Mouse (Mus musculus): ENCODE data around the gene Cfap97d1. TPM values are rescaled to one million over a fixed set of nuclear protein-coding genes. Genes with fewer than 3 reads are reported as not detected.
"Not testable (repeated sequence)": the region's sequence is repeated elsewhere in the genome, so short reads cannot be mapped to it uniquely, and the experiment has no call there.

Gene Cfap97d1
- polyA plus RNA-seq, 1 experiment from 2014 or later: 0.20 TPM

DNA sequence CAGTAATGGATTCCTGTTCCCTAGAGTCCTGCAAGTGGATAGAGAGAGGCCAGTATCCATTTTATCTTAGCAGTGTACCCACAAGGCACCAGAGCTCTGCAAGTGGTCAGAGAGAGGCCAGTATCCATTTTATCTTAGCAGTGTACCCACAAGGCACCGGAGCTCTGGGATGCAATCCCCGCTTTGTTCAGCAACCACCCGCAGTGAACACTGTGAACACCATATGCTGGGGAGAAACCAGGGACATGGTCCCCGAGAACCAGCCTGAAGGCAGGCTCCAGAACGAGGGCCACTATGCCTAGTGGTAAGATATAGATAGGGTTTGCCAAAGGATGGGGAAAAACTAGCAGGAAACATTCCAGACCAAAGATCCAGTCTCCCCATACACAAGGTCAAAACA is 4.9 kb upstream of the Cfap97d1 start:
- TF ChIP-seq EP300 (IDR thresholded peaks at IDR 0.05) (no peak), CTCF (IDR thresholded peaks at IDR 0.05) (no peak)
- 91% methylated on average over 5 of the region's 5 CpGs for WGBS
- Histone ChIP-seq H3K36me3 (ENCODE audit: insufficient read depth, low read length) (peaks cover 14% of the 10 kb centered on the region), H3K4me1 (ENCODE audit: insufficient read depth, low read depth, low read length) (no peaks in the 10 kb centered on the region), H3K27me3 (replicated peaks; ENCODE audit: insufficient read depth, low read length) (no peaks in the 10 kb centered on the region), H3K4me3 (ENCODE audit: low read depth, low read length) (no peak overlapping the region), H3K9ac (replicated peaks; ENCODE audit: low read depth) (no peak overlapping the region), H3K9me3 (ENCODE audit: low read length) (no peaks in the 10 kb centered on the region), H3K27ac (ENCODE audit: low read length) (no peak overlapping the region), H3K4me2 (replicated peaks; ENCODE audit: low read depth, low read length) (no peak overlapping the region)
- ATAC-seq (no peak), DNase-seq (ENCODE audit: low spot score) (no peak)

DNA sequence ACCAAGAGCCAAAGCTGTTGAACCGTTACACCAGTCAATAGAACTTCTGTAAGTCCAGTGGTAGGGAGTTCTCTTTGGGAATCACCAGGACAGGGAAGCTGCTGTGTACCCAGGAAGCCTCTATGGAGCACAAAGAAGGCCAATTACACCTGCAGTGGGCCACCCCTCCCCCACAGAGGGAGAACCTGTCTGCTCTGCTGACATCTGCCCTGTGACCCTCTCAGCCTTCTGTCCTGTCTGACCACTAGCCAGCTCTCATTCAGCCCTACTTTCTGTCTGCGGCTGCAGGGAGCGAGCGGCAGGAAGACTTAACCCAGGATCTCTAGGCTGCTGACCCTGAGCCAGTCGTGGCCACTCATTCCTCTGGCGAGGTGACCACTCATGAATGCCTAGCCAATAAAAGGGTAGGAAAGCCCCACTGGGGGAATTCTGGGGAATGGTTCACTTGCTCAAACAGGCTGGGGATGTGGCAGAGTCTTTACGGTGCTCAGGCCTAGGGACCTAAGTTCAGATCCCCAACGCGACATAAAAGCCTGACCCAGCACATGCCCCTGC is 3.4 kb upstream of the Cfap97d1 start:
- no peaks in the 10 kb centered on the region for H3K9me3 ChIP-seq (ENCODE audit: low read length)
- H3K4me3 ChIP-seq (ENCODE audit: low read depth, low read length): no peak overlapping the region
- no peak overlapping the region for H3K9ac ChIP-seq (replicated peaks; ENCODE audit: low read depth)
- H3K27me3 ChIP-seq (replicated peaks; ENCODE audit: insufficient read depth, low read length): no peaks in the 10 kb centered on the region
- H3K36me3 ChIP-seq (ENCODE audit: insufficient read depth, low read length): peaks cover 10% of the 10 kb centered on the region
- DNase-seq (ENCODE audit: low spot score) (no peak), ATAC-seq (no peak)
- TF ChIP-seq CTCF (IDR thresholded peaks at IDR 0.05) (no peak), EP300 (IDR thresholded peaks at IDR 0.05) (no peak)
- no peak overlapping the region for H3K27ac ChIP-seq (ENCODE audit: low read length)
- no peaks in the 10 kb centered on the region for H3K4me1 ChIP-seq (ENCODE audit: insufficient read depth, low read depth, low read length)
- no peak overlapping the region for H3K4me2 ChIP-seq (replicated peaks; ENCODE audit: low read depth, low read length)
- 76% methylated on average over 9 of the region's 9 CpGs for WGBS

GRCm38 (mm10) chr11:101981850-101982249 is 2.2 kb upstream of the Cfap97d1 start:
- no peaks in the 10 kb centered on the region for H3K9me3 ChIP-seq (ENCODE audit: low read length)
- no peak overlapping the region for H3K9ac ChIP-seq (replicated peaks; ENCODE audit: low read depth)
- ATAC-seq (peak; percentile 11; the same call in 1 of the 2 replicates), DNase-seq (ENCODE audit: low spot score) (peak; percentile 74)
- H3K4me3 ChIP-seq (ENCODE audit: low read depth, low read length): no peak overlapping the region
- 66% methylated on average over 12 of the region's 12 CpGs for WGBS
- TF ChIP-seq EP300 (IDR thresholded peaks at IDR 0.05) (peak; percentile 69), CTCF (IDR thresholded peaks at IDR 0.05) (no peak)
- H3K4me1 ChIP-seq (ENCODE audit: insufficient read depth, low read depth, low read length): no peaks in the 10 kb centered on the region
- H3K27me3 ChIP-seq (replicated peaks; ENCODE audit: insufficient read depth, low read length): 0 out of 2 replicates have a peak, but pooled peaks cover 4% of the 10 kb centered on the region
- H3K4me2 ChIP-seq (replicated peaks; ENCODE audit: low read depth, low read length): peak overlapping the region; percentile 96; the same call in 1 of the 2 replicates
- peak overlapping the region; percentile 82; the same call in 1 of the 2 replicates for H3K27ac ChIP-seq (ENCODE audit: low read length)
- H3K36me3 ChIP-seq (ENCODE audit: insufficient read depth, low read length): peaks cover 7% of the 10 kb centered on the region

DNA sequence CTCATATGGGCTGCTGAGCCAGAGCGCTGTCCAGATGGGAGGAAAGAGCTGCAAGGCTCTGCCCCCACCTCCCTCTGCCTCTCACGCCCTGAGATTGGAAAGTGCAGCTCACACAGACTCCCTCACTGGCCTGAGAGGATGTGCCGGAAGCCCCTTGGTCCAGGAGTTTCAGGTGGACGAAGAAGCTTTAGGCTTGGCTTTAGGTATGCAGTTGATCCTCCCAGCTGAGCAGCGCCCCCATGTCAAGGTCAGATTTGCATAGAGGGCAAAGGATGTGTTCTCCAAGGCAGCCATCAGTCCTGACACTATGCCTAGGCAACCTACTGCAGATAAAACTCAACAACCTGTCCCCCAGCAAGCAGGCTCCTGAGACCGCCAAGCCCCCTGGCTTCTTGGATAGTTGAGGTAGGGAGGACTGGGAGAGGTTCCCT is 1.1 kb upstream of the Cfap97d1 start:
- Histone ChIP-seq H3K9ac (replicated peaks; ENCODE audit: low read depth) (no peak overlapping the region), H3K4me2 (replicated peaks; ENCODE audit: low read depth, low read length) (peak overlapping the region; percentile 96), H3K27ac (ENCODE audit: low read length) (peak overlapping the region; percentile 82), H3K27me3 (replicated peaks; ENCODE audit: insufficient read depth, low read length) (0 out of 2 replicates have a peak, but pooled peaks cover 4% of the 10 kb centered on the region), H3K36me3 (ENCODE audit: insufficient read depth, low read length) (peaks cover 7% of the 10 kb centered on the region), H3K9me3 (ENCODE audit: low read length) (no peaks in the 10 kb centered on the region), H3K4me3 (ENCODE audit: low read depth, low read length) (peak overlapping the region; percentile 62; the same call in 1 of the 2 replicates), H3K4me1 (ENCODE audit: insufficient read depth, low read depth, low read length) (no peaks in the 10 kb centered on the region)
- no peak for DNase-seq (ENCODE audit: low spot score)
- peak; percentile 19 for TF ChIP-seq CTCF (IDR thresholded peaks at IDR 0.05)
- TF ChIP-seq EP300 (IDR thresholded peaks at IDR 0.05): no peak
- 58% methylated on average over 6 of the region's 6 CpGs for WGBS
- no peak for ATAC-seq

- Histone ChIP-seq H3K4me3 (ENCODE audit: low read depth, low read length) (peak overlapping the region; percentile 62), H3K9ac (replicated peaks; ENCODE audit: low read depth) (no peak overlapping the region), H3K36me3 (ENCODE audit: insufficient read depth, low read length) (peaks cover 7% of the 10 kb centered on the region; the same call in 1 of the 2 replicates), H3K27me3 (replicated peaks; ENCODE audit: insufficient read depth, low read length) (0 out of 2 replicates have a peak, but pooled peaks cover 4% of the 10 kb centered on the region), H3K4me2 (replicated peaks; ENCODE audit: low read depth, low read length) (peak overlapping the region; percentile 96), H3K4me1 (ENCODE audit: insufficient read depth, low read depth, low read length) (no peaks in the 10 kb centered on the region), H3K27ac (ENCODE audit: low read length) (peak overlapping the region; percentile 82), H3K9me3 (ENCODE audit: low read length) (no peaks in the 10 kb centered on the region)
- TF ChIP-seq EP300 (IDR thresholded peaks at IDR 0.05) (no peak), CTCF (IDR thresholded peaks at IDR 0.05) (no peak)
- DNase-seq (ENCODE audit: low spot score) (no peak), ATAC-seq (no peak)
- WGBS: 54% methylated on average over 10 of the region's 10 CpGs
Measured at GRCm38 (mm10) chr11:101983431-101983921, 603 bp upstream of the Cfap97d1 start.

- not testable (repeated sequence) for H3K9ac ChIP-seq (replicated peaks; ENCODE audit: low read depth); H3K27ac ChIP-seq (ENCODE audit: low read length); H3K27me3 ChIP-seq (replicated peaks; ENCODE audit: insufficient read depth, low read length); H3K36me3 ChIP-seq (ENCODE audit: insufficient read depth, low read length); H3K4me2 ChIP-seq (replicated peaks; ENCODE audit: low read depth, low read length); ATAC-seq; H3K4me1 ChIP-seq (ENCODE audit: insufficient read depth, low read depth, low read length); H3K9me3 ChIP-seq (ENCODE audit: low read length); H3K4me3 ChIP-seq (ENCODE audit: low read depth, low read length); DNase-seq (ENCODE audit: low spot score)
- TF ChIP-seq CTCF (IDR thresholded peaks at IDR 0.05): peak; percentile 7; the same call in 1 of the 2 replicates
- WGBS: 33% methylated on average over 6 of the region's 6 CpGs
Measured at GRCm38 (mm10) chr11:101985450-101985849, 1.4 kb downstream of the Cfap97d1 start.
